Mouse (Mus musculus) central nervous system, embryonic 11.5 days (tissue): ENCODE measurements around the gene Catsperg2. TPM values are rescaled to one million over a fixed set of nuclear protein-coding genes. Genes with fewer than 3 reads are reported as not detected.

Source experiments
- polyA plus RNA-seq: library from polyadenylated mRNA; depleted of rRNA; stranded (reverse); fragments of >200 nt; gene quantifications from 2 replicates; pipeline ENCODE4 v1.2.3, GENCODE M21; 2012; rRNA removed

The Catsperg2 gene
- polyA plus RNA-seq = 0.02 and 0.10 TPM in 2 replicates

GRCm38 (mm10) chr7:29726860-29727259 is at the start of gene Catsperg2:
TSS of gene Catsperg2 (minus strand) at chr7:29727032.

GRCm38 (mm10) chr7:29768090-29768900 is 41.5 kb upstream of the Catsperg2 start, which contains the start of gene Zfp84:
TSS of gene Zfp84 (plus strand) at chr7:29768552.

Other genes starting within 250 kb of the Catsperg2 start
- 21.1 and 23.0 TPM in 2 replicates for gene Sipa1l3, start 208.4 kb downstream of the Catsperg2 start, polyA plus RNA-seq
- gene Zfp84, start 41.5 kb upstream of the Catsperg2 start, polyA plus RNA-seq = 10.6 and 12.1 TPM in 2 replicates
- gene Zfp30, start 57.0 kb upstream of the Catsperg2 start, polyA plus RNA-seq = 7.7 and 9.1 TPM in 2 replicates
- gene Zfp790, start 89.1 kb upstream of the Catsperg2 start, polyA plus RNA-seq = 12.5 and 13.4 TPM in 2 replicates
- gene Zfp940, start 126.6 kb upstream of the Catsperg2 start, polyA plus RNA-seq = 6.7 and 7.2 TPM in 2 replicates
- gene Zfp420, start 132.9 kb upstream of the Catsperg2 start, polyA plus RNA-seq = 7.7 and 12.2 TPM in 2 replicates
- gene Zfp27, start 179.5 kb upstream of the Catsperg2 start, polyA plus RNA-seq = 10.5 and 13.5 TPM in 2 replicates
- gene Zfp383, start 181.2 kb upstream of the Catsperg2 start, polyA plus RNA-seq = 9.7 and 16.0 TPM in 2 replicates
- 11.8 and 12.0 TPM in 2 replicates for gene Zfp74, start 227.1 kb upstream of the Catsperg2 start, polyA plus RNA-seq